Mouse (Mus musculus) lung, embryonic 16.5 days (tissue): ENCODE measurements at regions not wholly inside any gene's neighbourhood (a gene's known extent, or its start where the extent isn't known, plus 50 kb on each side); places are given as distances from the start of the nearest gene placed in this dataset.
"Not testable (repeated sequence)": the region's sequence is repeated elsewhere in the genome, so short reads cannot be mapped to it uniquely, and the experiment has no call there.

Source experiments
- ATAC-seq: fragments of 200-750 bp; cut with Nextera tagmentation; 2 replicates; pipeline ENCODE4 v1.8.0; 2017; ENCODE audit warnings: low read depth, mild to moderate bottlenecking, moderate library complexity
- H3K27ac ChIP-seq: fragments of 300-500 bp; sonication (generic); 2 replicates; pipeline ENCODE4 v1.5.1; 2014; ENCODE audit warnings: mild to moderate bottlenecking, control low read depth, low read length
- H3K27me3 ChIP-seq: fragments of 300-500 bp; sonication (generic); 2 replicates; pipeline ENCODE4 v1.6.1; 2014; ENCODE audit warnings: low read depth, low read length, mixed read lengths; ENCODE audit not compliant: control insufficient read depth, insufficient read depth
- H3K36me3 ChIP-seq: fragments of 300-500 bp; sonication (generic); 2 replicates; pipeline ENCODE4 v1.6.1; 2014; ENCODE audit warnings: low read length; ENCODE audit not compliant: control insufficient read depth, insufficient read depth
- H3K4me1 ChIP-seq: fragments of 300-500 bp; sonication (generic); replicated peaks from 2 replicates; pipeline ENCODE4 v1.6.1; 2014; ENCODE audit warnings: low read length, mixed read lengths; ENCODE audit not compliant: control insufficient read depth, insufficient read depth
- H3K4me2 ChIP-seq: fragments of 300-500 bp; sonication (generic); 2 replicates; pipeline ENCODE4 v1.6.1; 2014; ENCODE audit warnings: low read depth, low read length, control low read depth
- H3K4me3 ChIP-seq: fragments of 300-500 bp; sonication (generic); 2 replicates; pipeline ENCODE4 v1.5.1; 2014; ENCODE audit warnings: mild to moderate bottlenecking, low read length, control low read depth
- H3K9ac ChIP-seq: fragments of 300-500 bp; sonication (generic); 2 replicates; pipeline ENCODE4 v1.6.1; 2014; ENCODE audit warnings: low read length, control low read depth
- H3K9me3 ChIP-seq: fragments of 300-500 bp; sonication (generic); 2 replicates; pipeline ENCODE4 v1.6.1; 2016; ENCODE audit warnings: low read length; ENCODE audit not compliant: control insufficient read depth
- WGBS: fragments of 180-500 bp; shearing (Covaris S2); extraction: QIAGEN DNeasy Blood & Tissue Kit; methylation state at CpG from one replicate; pipeline ENCODE4 v1.1.7; 2014; 5-methylcytosine and 5-hydroxymethylcytosine counted together

DNA sequence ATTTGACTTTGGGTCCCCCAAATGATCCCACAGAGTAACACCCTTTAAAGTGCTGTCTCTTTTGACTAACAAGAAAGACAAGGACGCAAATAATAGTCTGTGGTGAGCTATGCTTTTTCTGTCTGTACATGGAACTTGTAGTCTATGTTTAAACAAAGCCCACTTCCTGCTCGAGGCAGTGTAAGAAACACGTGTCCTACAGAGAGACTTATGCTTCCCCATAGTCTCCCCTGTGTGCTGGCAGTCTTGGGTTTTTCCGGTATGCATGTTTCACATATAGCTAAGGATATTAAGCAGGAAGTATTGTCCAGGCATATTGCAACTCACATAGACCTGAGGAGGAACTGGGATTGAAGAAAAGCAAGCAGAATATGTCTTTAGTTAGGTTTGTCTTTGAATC lies 586.3 kb upstream of the Olfr1507 start:
- H3K4me3 ChIP-seq, H3K27me3 ChIP-seq, H3K36me3 ChIP-seq, H3K9ac ChIP-seq, H3K9me3 ChIP-seq, H3K4me2 ChIP-seq, H3K4me1 ChIP-seq, ATAC-seq, H3K27ac ChIP-seq: not testable (repeated sequence)
- 47% methylated on average over 4 of the region's 4 CpGs for WGBS

DNA sequence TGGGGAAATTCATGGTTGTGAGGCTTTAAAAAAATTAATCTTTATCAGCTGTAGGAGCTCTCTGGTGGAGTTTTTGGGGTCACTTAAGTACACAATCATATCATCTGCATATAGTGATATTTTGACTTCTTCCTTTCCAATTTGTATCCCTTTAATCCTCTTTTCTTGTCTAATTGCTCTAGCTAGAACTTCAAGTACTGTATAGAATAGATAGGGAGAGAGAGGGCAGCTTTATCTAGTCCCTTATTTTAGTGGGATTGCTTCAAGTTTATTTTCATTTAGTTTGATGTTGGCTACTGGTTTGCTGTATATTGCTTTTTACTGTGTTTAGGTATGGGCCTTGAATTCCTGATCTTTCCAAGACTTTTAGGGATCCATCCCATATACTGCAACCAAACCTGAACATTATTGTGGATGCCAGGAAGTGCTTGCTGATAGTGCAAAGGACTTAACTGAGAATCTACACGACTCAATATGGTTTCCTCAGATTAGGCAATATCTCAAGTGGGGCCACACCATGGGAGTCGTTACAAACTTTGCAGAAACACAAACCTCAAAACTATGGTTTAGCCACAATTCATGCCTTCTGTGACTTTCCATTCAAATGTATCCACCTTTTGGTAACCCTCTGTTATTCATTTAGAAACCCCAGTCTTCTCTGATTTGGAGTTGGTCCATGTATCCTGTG lies 585.6 kb upstream of the Olfr1507 start:
- H3K9ac ChIP-seq, H3K9me3 ChIP-seq, H3K36me3 ChIP-seq, H3K27ac ChIP-seq, H3K4me2 ChIP-seq, H3K4me1 ChIP-seq, ATAC-seq, H3K4me3 ChIP-seq, H3K27me3 ChIP-seq: not testable (repeated sequence)
- no CpG with 5 or more reads among the region's 2 CpGs for WGBS

DNA sequence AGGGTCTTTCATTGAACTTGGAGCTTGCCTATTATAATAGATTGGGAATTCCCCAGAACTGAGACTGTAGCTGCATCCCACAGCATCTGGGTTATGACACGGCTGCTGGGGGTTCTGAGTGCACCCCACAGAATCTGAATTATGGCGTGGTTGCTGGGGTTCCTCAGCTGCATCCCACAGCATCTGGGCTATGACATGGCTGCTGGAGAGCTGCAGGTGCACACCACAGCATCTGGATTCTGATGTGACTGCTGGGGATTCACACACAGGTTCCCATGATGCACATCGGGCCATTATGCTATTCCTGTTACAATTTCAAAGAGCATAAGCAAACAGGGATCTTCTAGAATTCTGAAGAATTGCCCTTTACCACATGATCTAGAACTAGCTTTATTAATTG lies 585.0 kb upstream of the Olfr1507 start:
- H3K4me1 ChIP-seq, H3K4me2 ChIP-seq, H3K27me3 ChIP-seq, H3K9ac ChIP-seq, H3K27ac ChIP-seq, H3K4me3 ChIP-seq, H3K9me3 ChIP-seq, ATAC-seq, H3K36me3 ChIP-seq: not testable (repeated sequence)
- WGBS, result 73% methylated on average over 3 of the region's 3 CpGs

DNA sequence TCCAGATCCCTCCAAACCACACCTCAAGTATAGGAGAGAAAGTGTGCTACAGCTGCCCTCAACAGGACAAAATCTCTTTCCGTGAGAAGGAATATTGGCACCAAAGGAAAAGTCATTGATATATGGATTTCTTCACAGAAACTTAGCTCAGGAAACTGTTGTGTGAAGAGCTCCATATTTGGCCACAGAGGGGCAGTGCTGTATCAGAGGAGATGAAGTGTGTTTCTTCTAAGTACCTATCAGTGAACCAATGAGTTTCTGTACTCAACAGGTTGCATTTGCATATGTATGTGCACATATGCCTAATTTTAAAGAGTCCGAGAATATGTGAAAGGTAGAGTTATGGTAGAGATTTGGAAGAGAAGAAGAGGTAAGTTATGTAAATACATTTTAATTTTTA lies 580.4 kb upstream of the Olfr1507 start:
- not testable (repeated sequence) for H3K27me3 ChIP-seq, H3K4me3 ChIP-seq, ATAC-seq, H3K9ac ChIP-seq, H3K4me2 ChIP-seq, H3K27ac ChIP-seq, H3K36me3 ChIP-seq, H3K4me1 ChIP-seq, H3K9me3 ChIP-seq
- WGBS, result 54% methylated on average over 2 of the region's 2 CpGs

DNA sequence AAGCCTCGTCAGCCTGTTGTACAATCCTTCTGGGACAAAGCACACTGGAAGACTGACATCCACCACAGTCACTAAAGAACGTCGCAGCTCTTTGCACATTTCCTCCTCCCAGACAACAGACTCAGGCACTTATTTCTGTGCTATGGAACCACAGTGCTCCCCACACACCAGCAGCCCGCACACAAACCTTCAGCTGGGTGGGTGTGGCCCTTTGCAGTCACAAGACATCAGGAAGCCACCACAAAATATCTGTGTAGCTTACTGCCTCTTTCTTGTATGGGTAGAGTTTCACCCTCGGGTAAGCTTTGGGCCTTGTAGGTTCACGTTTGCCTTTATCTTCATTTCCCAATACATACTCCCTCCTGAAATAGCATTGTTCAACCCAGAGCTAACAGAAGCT lies 577.6 kb upstream of the Olfr1507 start:
- H3K4me2 ChIP-seq, H3K9ac ChIP-seq, H3K27ac ChIP-seq, H3K4me3 ChIP-seq, ATAC-seq, H3K4me1 ChIP-seq, H3K36me3 ChIP-seq, H3K27me3 ChIP-seq, H3K9me3 ChIP-seq: not testable (repeated sequence)
- 48% methylated on average over 6 of the region's 6 CpGs for WGBS

GRCm38 (mm10) chr14:53072502-53072901 lies 577.0 kb upstream of the Olfr1507 start:
- H3K9me3 ChIP-seq, H3K9ac ChIP-seq, H3K36me3 ChIP-seq, H3K4me1 ChIP-seq, H3K4me3 ChIP-seq, H3K27me3 ChIP-seq, H3K4me2 ChIP-seq, H3K27ac ChIP-seq, ATAC-seq: not testable (repeated sequence)
- no CpG with 5 or more reads among the region's 1 CpGs for WGBS

DNA sequence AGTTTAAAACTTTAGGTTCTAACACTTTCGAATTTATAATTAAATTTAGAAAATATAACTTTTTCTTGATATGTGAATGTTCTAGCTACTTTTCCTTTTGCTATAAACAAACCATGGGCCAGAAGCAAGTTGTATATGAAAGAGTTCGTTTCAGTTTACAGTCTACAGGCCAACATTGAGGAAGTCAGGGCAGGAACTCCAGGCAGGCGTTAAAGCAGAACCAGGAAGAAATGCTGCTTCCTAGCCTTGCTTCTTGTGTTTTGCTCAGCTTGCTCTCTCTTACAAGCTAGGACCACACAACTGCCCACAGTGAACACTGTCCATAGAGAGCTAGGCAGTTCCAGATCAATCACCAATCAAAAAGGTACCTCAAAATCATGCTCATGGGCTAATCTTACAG lies 558.9 kb upstream of the Olfr1507 start:
- not testable (repeated sequence) for H3K9ac ChIP-seq, H3K9me3 ChIP-seq, H3K4me2 ChIP-seq, H3K4me3 ChIP-seq, H3K36me3 ChIP-seq, H3K27me3 ChIP-seq, H3K27ac ChIP-seq, ATAC-seq, H3K4me1 ChIP-seq
- 57% methylated on average over 2 of the region's 3 CpGs for WGBS

DNA sequence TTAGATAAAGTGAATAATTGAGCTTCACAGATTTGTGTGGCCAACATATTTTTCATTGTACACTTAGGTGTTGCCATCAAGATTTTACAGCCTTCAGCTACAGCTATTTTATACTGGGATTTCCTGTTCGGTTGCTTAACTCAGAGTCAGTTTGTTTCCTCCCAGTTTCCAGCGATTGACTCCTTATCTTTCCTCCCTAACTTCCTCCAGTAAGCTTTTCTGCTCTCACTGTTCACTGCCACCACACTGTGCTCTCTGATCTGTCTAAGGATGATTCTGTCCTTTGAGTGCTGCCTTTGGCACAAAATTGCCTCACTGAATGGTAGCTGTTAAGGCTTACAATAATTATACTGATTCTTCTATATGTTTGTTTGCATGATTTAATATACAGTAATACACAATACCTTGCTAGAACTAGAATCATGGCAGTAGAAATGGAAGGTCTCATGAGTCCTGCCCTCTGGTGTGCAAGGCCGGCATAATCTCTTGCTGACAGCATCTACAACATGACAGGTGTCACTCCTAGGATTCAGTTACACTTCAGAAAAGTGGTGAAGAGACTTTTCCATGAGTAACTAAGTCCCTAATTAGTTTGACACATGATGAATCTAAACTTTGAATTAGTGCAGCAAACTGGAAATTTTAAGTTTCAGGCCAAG lies 558.0 kb upstream of the Olfr1507 start:
- not testable (repeated sequence) for H3K4me2 ChIP-seq, ATAC-seq, H3K9me3 ChIP-seq, H3K36me3 ChIP-seq, H3K4me1 ChIP-seq, H3K4me3 ChIP-seq, H3K27ac ChIP-seq, H3K27me3 ChIP-seq, H3K9ac ChIP-seq
- WGBS, result 33% methylated on average over 1 of the region's 3 CpGs

DNA sequence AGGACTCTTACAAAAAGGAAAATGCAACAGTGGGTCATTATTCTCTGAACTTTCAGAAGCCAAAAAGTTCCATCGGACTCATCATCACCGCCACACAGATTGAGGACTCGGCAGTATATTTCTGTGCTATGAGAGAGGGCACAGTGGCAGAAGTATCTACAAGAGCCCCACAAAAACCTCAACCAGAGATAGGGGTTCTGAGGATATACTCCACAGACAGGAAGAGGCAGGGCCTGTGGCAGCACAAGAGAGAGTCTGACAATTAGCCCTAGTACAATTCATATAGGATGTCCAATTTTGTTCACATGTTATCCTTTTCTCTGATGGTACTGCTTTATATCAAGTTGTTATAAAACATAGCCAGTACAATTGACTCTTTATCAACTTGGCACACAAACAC lies 552.1 kb upstream of the Olfr1507 start:
- H3K9ac ChIP-seq, ATAC-seq, H3K36me3 ChIP-seq, H3K4me3 ChIP-seq, H3K4me2 ChIP-seq, H3K27me3 ChIP-seq, H3K27ac ChIP-seq, H3K9me3 ChIP-seq, H3K4me1 ChIP-seq: not testable (repeated sequence)
- WGBS, result 88% methylated on average over 3 of the region's 3 CpGs

- not testable (repeated sequence) for H3K4me2 ChIP-seq, H3K9me3 ChIP-seq, H3K27me3 ChIP-seq, H3K27ac ChIP-seq, H3K36me3 ChIP-seq, H3K4me3 ChIP-seq, H3K4me1 ChIP-seq, H3K9ac ChIP-seq, ATAC-seq
- WGBS, result 67% methylated on average over 1 of the region's 1 CpGs
These were observed 551.4 kb upstream of the Olfr1507 start for GRCm38 (mm10) chr14:53046975-53047374.
